Mouse (Mus musculus): ENCODE results near the gene Zfp526.
A peak's percentile ranks its signal among the peaks of the same experiment; 100 is the strongest.

Zfp526 gene

GRCm38 (mm10) chr7:25221102-25221883 is at the start of gene Zfp526:
Gene Zfp526, plus strand, starts transcription at chr7:25221425.
- DNase-seq = peak; percentile 98

GRCm38 (mm10) chr7:25172669-25173068 is 48.6 kb upstream of the Zfp526 start:
- no peak for DNase-seq

GRCm38 (mm10) chr7:25174343-25174742 is 46.9 kb upstream of the Zfp526 start:
- DNase-seq = peak; percentile 34

- peak; percentile 55 for DNase-seq
Measured at GRCm38 (mm10) chr7:25178317-25178716, 42.9 kb upstream of the Zfp526 start.

GRCm38 (mm10) chr7:25178787-25179605 is 42.2 kb upstream of the Zfp526 start:
- DNase-seq = peak; percentile 55

- peak; percentile 89 for DNase-seq
Measured at GRCm38 (mm10) chr7:25179606-25180161, 41.5 kb upstream of the Zfp526 start, which contains the start of gene Pou2f2. Gene Pou2f2, minus strand, starts transcription at chr7:25179726.

GRCm38 (mm10) chr7:25180512-25180911 is 40.7 kb upstream of the Zfp526 start:
- peak; percentile 36 for DNase-seq

- peak; percentile 61 for DNase-seq
Measured at GRCm38 (mm10) chr7:25181331-25181790, 39.9 kb upstream of the Zfp526 start.

GRCm38 (mm10) chr7:25181814-25182213 is 39.4 kb upstream of the Zfp526 start:
- peak; percentile 29 for DNase-seq

- DNase-seq = no peak
Measured at GRCm38 (mm10) chr7:25184091-25184490, 37.1 kb upstream of the Zfp526 start.

- peak; percentile 85 for DNase-seq
Measured at GRCm38 (mm10) chr7:25187662-25188650, 33.3 kb upstream of the Zfp526 start.

GRCm38 (mm10) chr7:25190806-25191205 is 30.4 kb upstream of the Zfp526 start:
- no peak for DNase-seq

- DNase-seq = no peak
Measured at GRCm38 (mm10) chr7:25192110-25192509, 29.1 kb upstream of the Zfp526 start.

- DNase-seq = no peak
Measured at GRCm38 (mm10) chr7:25195148-25195547, 26.1 kb upstream of the Zfp526 start.

GRCm38 (mm10) chr7:25196107-25196506 is 25.1 kb upstream of the Zfp526 start:
- no peak for DNase-seq

- DNase-seq = no peak
Measured at GRCm38 (mm10) chr7:25197384-25198018, 23.7 kb upstream of the Zfp526 start.

GRCm38 (mm10) chr7:25203624-25204023 is 17.6 kb upstream of the Zfp526 start:
- no peak for DNase-seq

GRCm38 (mm10) chr7:25205355-25206093 is 15.7 kb upstream of the Zfp526 start:
- DNase-seq = no peak

GRCm38 (mm10) chr7:25206094-25206830 is 15.0 kb upstream of the Zfp526 start:
- DNase-seq = peak; percentile 61

GRCm38 (mm10) chr7:25209161-25209622 is 12.0 kb upstream of the Zfp526 start:
- DNase-seq = no peak

Data from cerebellum, adult 9-11 months (tissue).